Mouse (Mus musculus) lung, postnatal 0 days (tissue): ENCODE measurements at regions not wholly inside any gene's neighbourhood (a gene's known extent, or its start where the extent isn't known, plus 50 kb on each side); places are given as distances from the start of the nearest gene placed in this dataset.

Source experiments
- CTCF ChIP-seq: IDR thresholded peaks from 2 replicates; pipeline ENCODE4 v1.5.1; 2016; ENCODE audit warnings: antibody characterized with exemption, mild to moderate bottlenecking
- EP300 ChIP-seq: IDR thresholded peaks from 2 replicates; pipeline ENCODE4 v1.6.1; 2016; ENCODE audit warnings: antibody characterized with exemption, mild to moderate bottlenecking, control low read depth

DNA sequence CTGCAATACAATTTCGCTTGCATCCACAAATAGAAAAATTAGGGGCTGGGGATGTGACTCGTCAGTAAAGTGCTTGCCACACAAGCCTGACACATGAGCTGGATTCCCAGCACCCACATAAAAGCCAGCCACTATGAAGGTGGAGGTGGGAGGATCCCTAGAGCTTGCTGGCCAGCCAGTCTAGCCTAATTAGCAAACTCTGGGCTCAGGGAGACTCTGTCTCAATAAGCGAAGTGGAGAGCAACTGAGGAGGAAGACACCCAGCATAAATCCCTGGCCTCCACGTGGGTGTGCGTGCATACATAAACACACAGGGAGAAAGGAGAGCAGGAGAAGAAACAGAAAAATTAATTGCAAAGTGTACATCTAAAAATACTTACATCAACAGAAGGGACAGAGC, 134.1 kb upstream of the Gm6657 start:
- no peak for TF ChIP-seq CTCF
- TF ChIP-seq EP300 = no peak
